Mouse (Mus musculus): ENCODE measurements around the gene Cldnd1. TPM values are rescaled to one million over a fixed set of nuclear protein-coding genes. Genes with fewer than 3 reads are reported as not detected.

Gene Cldnd1
- total RNA-seq, 4 experiments from 2014 or later: 59.0 to 77.0 (median 68.0) TPM

DNA sequence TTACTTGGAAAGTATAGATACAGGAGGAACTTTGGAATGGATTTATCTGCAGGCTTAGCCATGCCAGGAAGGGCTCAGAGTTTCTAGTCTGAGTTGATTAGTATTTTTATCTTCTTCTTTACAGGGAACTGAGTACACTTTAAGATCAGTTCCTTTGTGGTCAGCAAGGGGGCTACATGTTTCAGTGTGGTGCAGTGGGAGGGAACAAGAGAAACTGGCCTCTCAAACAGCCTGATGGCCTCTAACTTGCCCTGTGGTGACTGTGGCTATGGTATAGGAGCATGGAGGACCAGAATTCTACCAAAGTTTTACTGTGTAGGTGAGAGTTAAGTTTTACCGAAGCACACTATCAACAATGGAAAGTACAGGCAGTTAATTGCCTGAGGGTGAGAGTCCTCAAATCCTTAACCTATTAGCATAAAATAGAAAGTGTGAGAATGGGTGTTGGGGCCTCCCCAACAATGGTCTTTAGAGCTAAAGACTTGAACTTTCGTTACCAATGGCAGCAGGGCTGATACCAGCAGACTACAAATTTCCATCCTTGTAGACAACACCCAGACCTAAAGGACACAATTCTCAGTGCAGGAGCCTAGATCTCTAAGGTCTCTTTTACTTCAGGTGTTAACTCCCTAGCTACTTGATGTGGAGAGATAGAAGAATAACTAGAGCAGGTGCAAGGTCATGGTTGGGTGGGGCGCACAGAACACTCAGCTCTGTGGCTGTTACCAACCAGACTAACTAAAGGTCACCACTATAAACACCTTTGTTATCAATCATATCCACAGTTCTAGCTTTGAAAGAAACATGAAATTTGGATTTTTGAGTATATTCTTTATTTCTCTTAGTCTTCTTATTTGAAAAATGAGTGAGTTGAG is 18.9 kb upstream of the Cldnd1 start:
- DNase-seq (ENCODE audit: low spot score in 2 of 2): no peak

GRCm38 (mm10) chr16:58709536-58709935 is 18.2 kb upstream of the Cldnd1 start:
- DNase-seq (ENCODE audit: low spot score in 2 of 2): no peak

GRCm38 (mm10) chr16:58712221-58712620 is 15.5 kb upstream of the Cldnd1 start:
- no peak for DNase-seq (ENCODE audit: low spot score in 2 of 2)

GRCm38 (mm10) chr16:58713128-58713527 is 14.6 kb upstream of the Cldnd1 start:
- DNase-seq (ENCODE audit: low spot score in 2 of 2): no peak

- DNase-seq (ENCODE audit: low spot score in 2 of 2): no peak
Observed at GRCm38 (mm10) chr16:58715018-58715417, 12.7 kb upstream of the Cldnd1 start.

GRCm38 (mm10) chr16:58718666-58719120 is 9.0 kb upstream of the Cldnd1 start, which contains the start of gene Gpr15:
Gpr15 (minus strand) TSS chr16:58719070.
- no peak for DNase-seq (ENCODE audit: low spot score in 2 of 2)

GRCm38 (mm10) chr16:58722292-58722691 is 5.4 kb upstream of the Cldnd1 start:
- DNase-seq (ENCODE audit: low spot score in 2 of 2): no peak

DNA sequence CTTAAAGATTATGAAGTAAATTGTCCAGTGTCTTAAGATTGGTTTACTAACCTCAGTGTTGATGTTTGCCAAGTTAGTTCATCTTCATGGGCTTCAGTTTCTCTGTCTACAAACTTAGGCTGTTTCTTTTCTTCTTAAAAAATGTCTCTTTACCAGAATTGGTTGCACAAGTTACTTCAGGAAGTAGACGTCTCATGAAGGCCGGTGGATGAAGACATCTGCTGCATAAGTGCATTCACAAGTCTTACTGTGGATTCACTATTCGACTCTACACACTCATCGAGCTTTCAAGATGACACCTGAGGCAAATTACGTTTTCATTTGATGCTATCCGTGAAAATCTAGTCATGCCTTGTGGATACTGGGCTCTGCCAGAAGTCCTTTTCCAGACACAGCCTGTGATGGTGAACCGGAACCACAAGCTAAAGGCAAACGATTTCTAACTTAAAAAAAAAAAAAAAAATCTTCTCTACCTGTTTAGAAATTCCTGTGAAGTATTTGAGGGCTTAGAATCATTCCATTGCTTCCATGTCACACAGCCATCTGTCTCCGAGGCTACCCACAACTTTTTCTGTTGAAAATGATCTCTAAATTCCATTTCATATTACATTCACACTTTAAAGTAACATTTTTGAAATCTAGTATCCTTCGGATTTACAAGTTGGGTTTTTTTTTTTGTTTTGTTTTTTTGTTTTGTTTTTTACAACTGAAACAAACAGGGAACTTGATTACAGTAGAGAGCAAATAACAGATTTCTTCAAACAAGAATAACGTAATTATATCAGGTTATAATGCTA is 832 bp upstream of the Cldnd1 start:
- no peak for DNase-seq (ENCODE audit: low spot score in 2 of 2)

GRCm38 (mm10) chr16:58728176-58728671 is 514 bp downstream of the Cldnd1 start:
- DNase-seq (ENCODE audit: low spot score in 2 of 2): no peak

GRCm38 (mm10) chr16:58738205-58738604 is 10.5 kb downstream of the Cldnd1 start:
- DNase-seq (ENCODE audit: low spot score in 2 of 2): no peak

DNA sequence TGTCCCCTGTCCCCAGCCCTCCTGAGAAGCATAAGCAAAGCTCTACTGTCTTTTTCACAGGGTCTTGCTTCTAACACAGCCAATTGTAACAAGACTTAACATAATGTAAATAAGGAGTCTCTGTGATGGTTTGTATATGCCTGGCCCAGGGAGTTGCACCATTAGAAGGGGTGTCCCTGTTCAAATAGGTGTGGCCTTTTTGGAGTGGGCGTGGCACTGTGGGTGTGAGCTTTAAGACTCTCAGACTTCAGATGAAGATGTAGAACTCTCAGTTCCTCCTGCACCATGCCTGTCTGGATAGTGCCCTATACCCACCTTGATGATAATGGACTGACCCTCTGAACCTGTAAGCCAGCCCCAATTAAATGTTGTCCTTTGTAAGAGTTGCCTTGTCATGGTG is 11.1 kb downstream of the Cldnd1 start:
- DNase-seq (ENCODE audit: low spot score in 2 of 2): no peak

DNA sequence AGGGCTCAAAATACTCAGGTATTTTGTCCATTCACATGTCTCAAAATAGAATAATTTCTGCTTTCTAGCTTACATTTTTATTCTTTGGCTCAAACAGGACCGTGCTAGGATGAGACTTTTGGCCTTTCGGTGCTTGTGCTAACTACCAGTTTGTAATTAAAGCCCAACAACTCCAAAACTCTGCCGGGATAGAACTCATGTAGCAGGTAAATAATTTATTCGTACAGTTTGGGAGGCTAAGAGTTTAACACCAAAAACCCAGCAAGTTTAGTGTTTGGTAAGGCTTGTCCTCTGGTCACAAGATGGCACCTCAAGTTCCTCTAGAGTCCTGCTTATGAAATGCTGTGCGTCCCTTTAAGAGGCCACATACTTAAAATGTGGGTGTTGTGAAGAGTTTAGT is 13.0 kb downstream of the Cldnd1 start:
- DNase-seq (ENCODE audit: low spot score in 2 of 2): no peak

GRCm38 (mm10) chr16:58746715-58747114 is 19.0 kb downstream of the Cldnd1 start:
- no peak for DNase-seq (ENCODE audit: low spot score in 2 of 2)

- no peak for DNase-seq (ENCODE audit: low spot score in 2 of 2)
Observed at GRCm38 (mm10) chr16:58751314-58751713, 23.6 kb downstream of the Cldnd1 start.

DNA sequence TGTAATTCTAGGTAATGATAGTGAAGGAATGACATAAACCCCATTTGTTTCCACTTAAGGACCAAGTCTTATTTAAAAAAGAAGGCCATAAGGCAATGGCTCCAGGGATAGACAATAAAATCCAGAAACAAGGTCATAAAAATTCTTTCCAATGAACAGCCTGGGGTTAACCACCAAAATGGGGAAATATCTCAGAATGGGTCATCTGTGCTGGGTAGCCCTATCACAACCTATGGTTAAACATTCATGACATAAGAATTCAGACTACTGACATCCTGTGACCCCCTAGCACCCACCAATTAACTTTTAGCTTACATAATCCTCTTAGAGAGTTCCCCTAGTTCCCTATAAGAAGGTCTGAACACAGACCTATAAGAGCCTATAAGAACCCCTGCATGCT is 28.5 kb downstream of the Cldnd1 start:
- DNase-seq (ENCODE audit: low spot score in 2 of 2): no peak

DNA sequence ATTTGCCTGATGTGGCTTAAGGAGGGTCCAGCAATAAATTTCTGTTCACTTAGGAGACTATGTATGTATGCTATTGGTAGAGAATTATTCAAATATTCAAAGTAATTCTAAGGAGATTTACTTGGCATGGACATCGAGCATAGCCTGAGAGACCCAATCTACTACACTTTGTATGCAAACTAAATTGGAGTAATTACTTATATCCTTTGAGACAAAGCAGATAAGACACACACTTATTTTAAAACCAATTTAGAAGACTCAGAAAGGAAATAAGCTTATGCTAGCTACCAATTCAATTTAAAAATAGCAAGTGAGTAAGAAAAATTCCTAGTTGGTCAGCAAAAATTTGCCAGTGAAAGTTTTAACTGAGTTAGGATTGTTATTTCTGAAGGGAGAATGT is 35.4 kb downstream of the Cldnd1 start, which contains the start of gene Olfr172:
Gene Olfr172, minus strand, starts transcription at position 101 of the 400 bp plus-strand sequence.
- no peak for DNase-seq (ENCODE audit: low spot score in 2 of 2)

Small RNA genes within 50 kb of the gene (microRNA-seq; reads per million reads assigned to microRNA genes)
- not detected for gene Gm27564

Other genes with a start within 250 kb of the Cldnd1 start
- 100 to 1,000 TPM; 147 to 185 (median 164) TPM for gene St3gal6, start 203.7 kb upstream of the Cldnd1 start, total RNA-seq (2022)
- not detected for gene Gm813, start 110.9 kb upstream of the Cldnd1 start, total RNA-seq (2022)
- gene E330017A01Rik, start 89.2 kb upstream of the Cldnd1 start, total RNA-seq (2022): not detected
- 10 to 100 TPM; 20.6 to 28.8 (median 21.7) TPM for gene Cpox, start 57.6 kb upstream of the Cldnd1 start, total RNA-seq (2022)
- gene Gpr15, start 8.8 kb upstream of the Cldnd1 start, total RNA-seq (2022): not detected
- gene Olfr172, start 35.3 kb downstream of the Cldnd1 start, total RNA-seq (2022): not detected
- not detected for gene Olfr173, start 72.4 kb downstream of the Cldnd1 start, total RNA-seq (2022)
- not detected for gene Olfr175-ps1, start 98.9 kb downstream of the Cldnd1 start, total RNA-seq (2022)
- gene Olfr177, start 146.9 kb downstream of the Cldnd1 start, total RNA-seq (2022): not detected
- not detected for gene Olfr178, start 164.2 kb downstream of the Cldnd1 start, total RNA-seq (2022)
- gene Olfr181, start 200.8 kb downstream of the Cldnd1 start, total RNA-seq (2022): not detected
- not detected for gene Olfr180, start 201.5 kb downstream of the Cldnd1 start, total RNA-seq (2022)

All from gastrocnemius, adult 8-10 months (tissue).